Mouse (Mus musculus): ENCODE results near the gene Wsb1.

DNA sequence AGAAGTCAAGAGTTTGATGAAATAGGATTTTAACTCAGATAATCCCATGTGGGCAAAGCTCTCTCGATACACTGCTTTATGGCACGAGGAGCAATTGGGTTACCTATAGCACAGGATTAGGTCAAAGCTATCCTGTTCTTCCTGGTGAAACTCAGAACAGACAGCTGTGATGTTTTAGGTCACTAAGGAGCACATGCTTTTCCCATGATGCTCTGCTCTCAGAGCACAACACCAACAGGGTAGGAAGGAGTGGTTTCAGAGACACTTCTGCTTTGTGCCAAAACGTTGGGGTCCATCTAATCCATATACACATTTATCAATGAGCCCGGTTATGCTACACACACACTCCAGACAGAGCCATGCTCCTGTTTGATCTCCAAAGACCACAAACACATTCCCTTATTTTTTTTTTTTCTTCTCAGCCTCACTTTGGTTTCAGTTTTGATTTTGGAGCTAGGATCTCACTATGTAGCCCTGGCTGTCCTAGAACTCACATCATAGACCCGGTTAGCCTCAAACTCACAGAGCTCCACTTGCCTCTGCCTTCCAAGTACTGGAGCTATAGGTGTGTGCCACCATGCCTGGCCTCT, 44.5 kb downstream of the Wsb1 start:
- TF ChIP-seq POLR2A (IDR thresholded peaks at IDR 0.05; ENCODE audit: low read depth, low read length) (no peak), CTCF (IDR thresholded peaks at IDR 0.05; ENCODE audit: extremely low read depth, insufficient read length, insufficient replicate concordance, low read depth, low read length) (no peak)
